Mouse (Mus musculus) lung, embryonic 15.5 days (tissue): ENCODE data around the gene 4930524N10Rik. TPM values are rescaled to one million over a fixed set of nuclear protein-coding genes. Genes with fewer than 3 reads are reported as not detected.

Source experiments
- ATAC-seq: fragments of 200-750 bp; cut with Nextera tagmentation; 2 replicates; pipeline ENCODE4 v1.8.0; 2017; ENCODE audit warnings: moderate number of reproducible peaks, borderline replicate concordance; ENCODE audit not compliant: low FRiP score, low TSS enrichment; ENCODE audit errors: extremely low read depth
- H3K27ac ChIP-seq: fragments of 300-500 bp; sonication (generic); 2 replicates; pipeline ENCODE4 v1.5.1; 2015; ENCODE audit warnings: moderate library complexity, mild to moderate bottlenecking, inconsistent platforms
- H3K27me3 ChIP-seq: fragments of 300-500 bp; sonication (generic); 2 replicates; pipeline ENCODE4 v1.6.1; 2015; ENCODE audit warnings: inconsistent platforms
- H3K36me3 ChIP-seq: fragments of 300-500 bp; sonication (generic); 2 replicates; pipeline ENCODE4 v1.6.1; 2015; ENCODE audit warnings: inconsistent platforms
- H3K4me1 ChIP-seq: fragments of 300-500 bp; sonication (generic); 2 replicates; pipeline ENCODE4 v1.6.1; 2015; ENCODE audit warnings: inconsistent platforms
- H3K4me2 ChIP-seq: fragments of 300-500 bp; sonication (generic); 2 replicates; pipeline ENCODE4 v1.6.1; 2015; ENCODE audit warnings: inconsistent platforms, mild to moderate bottlenecking, moderate library complexity
- H3K4me3 ChIP-seq: fragments of 300-500 bp; sonication (generic); 2 replicates; pipeline ENCODE4 v1.5.1; 2015; ENCODE audit warnings: mild to moderate bottlenecking, inconsistent platforms
- H3K9ac ChIP-seq: fragments of 300-500 bp; sonication (generic); 2 replicates; pipeline ENCODE4 v1.6.1; 2015; ENCODE audit warnings: inconsistent platforms
- H3K9me3 ChIP-seq: fragments of 300-500 bp; sonication (generic); 2 replicates; pipeline ENCODE4 v1.6.1; 2016; ENCODE audit warnings: inconsistent platforms
- WGBS: fragments of 180-500 bp; shearing (Covaris S2); methylation state at CpG from one replicate; pipeline ENCODE4 v1.1.7; 2015; 5-methylcytosine and 5-hydroxymethylcytosine counted together
- polyA plus RNA-seq: library from polyadenylated mRNA; unstranded; fragments of >200 nt; fragmentation: Nextera tagmentation; extraction: Ambion mirVana; gene quantifications from 2 replicates; pipeline ENCODE4 v1.2.1, GENCODE M21; 2015

The 4930524N10Rik gene
- polyA plus RNA-seq = not detected in 2 replicates

DNA sequence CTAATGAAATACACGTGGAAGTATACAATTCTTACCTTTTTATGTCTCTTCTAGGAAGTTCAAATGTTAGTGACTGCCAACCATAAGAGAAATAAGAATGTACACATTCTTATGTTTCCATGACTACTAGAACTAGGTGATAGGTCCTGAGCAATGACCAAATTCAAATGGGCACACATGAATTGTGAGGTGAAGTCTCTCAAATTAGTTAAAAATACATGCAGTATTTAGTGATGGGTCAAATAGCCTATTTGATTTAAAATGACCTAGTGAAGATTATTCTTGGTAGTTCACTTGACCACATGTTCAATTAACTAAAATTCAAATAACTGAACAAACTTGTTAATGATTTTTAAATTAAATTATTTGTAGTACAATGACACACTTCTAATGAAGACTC, at the start of gene 4930524N10Rik:
Gene 4930524N10Rik (minus strand): TSS at position 101 of the 400 bp plus-strand sequence.
- Histone ChIP-seq H3K27ac (no peak within 1 kb of the TSS), H3K36me3 (no peaks in the 10 kb centered on the region), H3K27me3 (no peaks in the 10 kb centered on the region), H3K4me3 (no peak within 1 kb of the TSS), H3K4me2 (no peak within 1 kb of the TSS), H3K9me3 (no peaks in the 10 kb centered on the region), H3K4me1 (no peaks in the 10 kb centered on the region), H3K9ac (no peak within 1 kb of the TSS)
- ATAC-seq = no peak
- 26% methylated on average over 1 of the region's 1 CpGs for WGBS

DNA sequence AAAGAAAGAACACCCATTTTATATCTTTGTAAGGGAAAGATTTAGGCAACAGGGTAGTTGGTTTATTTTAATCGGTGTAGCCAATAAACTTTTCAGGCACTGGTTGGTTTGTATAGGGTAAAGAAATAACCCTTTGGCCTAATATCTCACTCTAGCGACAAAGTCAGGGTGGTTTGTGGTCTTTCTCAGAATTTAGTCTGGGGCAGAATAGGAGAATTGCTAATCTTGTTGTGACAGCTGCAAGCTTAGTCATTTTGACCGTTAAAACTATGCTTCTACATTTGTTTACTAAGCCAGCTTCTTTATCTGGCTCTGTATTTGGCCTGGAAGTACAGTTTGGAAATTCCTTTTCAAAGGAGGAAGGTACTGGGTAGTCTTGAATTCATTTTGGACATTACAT, 6.8 kb upstream of the 4930524N10Rik start:
- H3K4me3 ChIP-seq = no peak overlapping the region

DNA sequence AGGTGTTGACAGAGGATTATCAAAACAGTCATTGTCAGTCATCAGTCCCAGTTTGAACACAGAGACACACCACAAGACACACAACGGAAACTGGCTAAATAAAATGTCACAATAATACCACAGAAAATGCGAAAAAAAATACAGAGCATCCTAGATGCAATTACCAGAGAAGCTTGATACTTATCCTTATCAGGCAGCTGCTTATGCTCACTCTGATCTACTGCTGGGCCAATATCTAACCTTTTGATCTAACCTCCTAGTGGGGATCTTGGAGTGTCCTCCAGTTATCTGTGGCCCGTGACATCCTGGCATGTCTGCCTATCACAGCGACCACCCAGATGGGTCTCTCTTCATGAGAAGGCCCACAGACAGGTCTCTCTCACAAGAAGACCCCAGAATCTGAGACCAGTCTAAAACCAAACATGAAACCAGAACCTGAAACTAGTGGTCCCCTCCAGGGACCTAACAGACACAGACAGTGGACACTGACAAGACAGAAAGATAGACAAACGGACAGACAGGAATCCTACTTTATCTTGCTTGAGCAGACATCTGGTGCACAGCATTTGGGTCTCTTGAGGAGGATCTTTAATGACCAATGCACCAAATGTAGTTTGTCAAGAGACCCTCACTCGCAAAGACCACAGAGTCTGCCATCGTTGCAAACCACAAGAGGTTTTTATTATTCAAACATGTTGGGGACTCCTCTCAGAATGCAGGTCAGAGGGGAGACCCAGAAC, 6.3 kb upstream of the 4930524N10Rik start:
- 78% methylated on average over 7 of the region's 7 CpGs for WGBS

More for the DNA sequence above, 6.8 kb upstream of the 4930524N10Rik start:
- ATAC-seq = no peak
- no peaks in the 10 kb centered on the region for H3K4me1 ChIP-seq
- no peak overlapping the region for H3K9ac ChIP-seq
- H3K4me2 ChIP-seq = no peak overlapping the region
- WGBS = 61% methylated on average over 3 of the region's 3 CpGs
- no peaks in the 10 kb centered on the region for H3K27me3 ChIP-seq
- H3K36me3 ChIP-seq = no peaks in the 10 kb centered on the region
- no peak overlapping the region for H3K27ac ChIP-seq
- no peaks in the 10 kb centered on the region for H3K9me3 ChIP-seq

DNA sequence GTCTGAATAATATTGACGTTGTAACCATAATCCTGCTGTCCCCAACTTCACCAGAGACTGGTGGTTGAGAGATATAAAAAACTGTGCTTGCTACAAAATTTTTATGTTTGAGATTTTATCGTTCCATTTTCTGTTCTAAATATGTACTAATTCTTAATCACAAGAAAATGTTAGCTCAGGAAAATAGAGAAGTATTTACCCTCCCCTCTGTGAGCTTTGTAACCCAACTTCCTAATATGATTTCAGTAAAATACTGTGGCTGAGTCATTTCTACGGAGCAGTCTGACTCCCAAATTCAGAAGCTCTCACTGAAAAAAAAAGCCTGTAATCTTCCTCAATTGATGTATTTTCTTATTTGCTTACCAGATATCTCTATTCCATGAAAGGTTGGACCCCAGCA, 4.7 kb upstream of the 4930524N10Rik start:
- H3K4me2 ChIP-seq = no peak overlapping the region
- no peak overlapping the region for H3K4me3 ChIP-seq
- no peaks in the 10 kb centered on the region for H3K9me3 ChIP-seq
- H3K4me1 ChIP-seq = no peaks in the 10 kb centered on the region
- 69% methylated on average over 3 of the region's 3 CpGs for WGBS
- no peaks in the 10 kb centered on the region for H3K36me3 ChIP-seq
- no peak for ATAC-seq
- H3K27me3 ChIP-seq = no peaks in the 10 kb centered on the region
- no peak overlapping the region for H3K9ac ChIP-seq
- no peak overlapping the region for H3K27ac ChIP-seq

More for the DNA sequence above, 6.3 kb upstream of the 4930524N10Rik start:
- Histone ChIP-seq H3K4me1 (no peaks in the 10 kb centered on the region), H3K9ac (no peak overlapping the region), H3K36me3 (no peaks in the 10 kb centered on the region), H3K4me2 (no peak overlapping the region), H3K27ac (no peak overlapping the region), H3K9me3 (no peaks in the 10 kb centered on the region), H3K4me3 (no peak overlapping the region), H3K27me3 (no peaks in the 10 kb centered on the region)
- ATAC-seq = no peak

Other genes starting within 250 kb of the 4930524N10Rik start
- not detected in 2 replicates for gene Gm15140, start 222.7 kb downstream of the 4930524N10Rik start, polyA plus RNA-seq
- gene Samt4, start 138.6 kb upstream of the 4930524N10Rik start, polyA plus RNA-seq = not detected in 2 replicates
- not detected in 2 replicates for gene Samt2, start 236.0 kb upstream of the 4930524N10Rik start, polyA plus RNA-seq